Mouse (Mus musculus): ENCODE data around the gene Kcnh2.

DNA sequence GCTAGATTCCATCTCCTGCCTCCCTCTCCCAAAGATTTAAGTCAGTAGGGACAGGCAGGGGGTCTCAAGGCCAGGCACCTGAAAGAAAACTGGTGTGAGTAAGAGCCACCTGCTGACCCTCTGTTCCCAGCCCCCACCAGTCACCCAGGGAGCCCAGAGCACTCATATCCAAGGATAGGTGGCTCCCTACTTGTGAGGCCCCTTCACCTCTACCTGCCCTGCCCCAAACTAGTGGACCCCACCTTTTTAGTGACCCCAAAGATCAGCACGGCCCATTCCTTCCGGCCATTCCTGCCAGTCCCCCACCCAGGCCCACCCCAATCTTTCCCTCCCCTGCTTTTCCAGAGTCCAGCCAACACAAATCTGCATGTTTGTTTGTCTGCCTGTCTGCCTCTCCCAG lies 12.1 kb upstream of the Kcnh2 start:
- TF ChIP-seq CTCF (IDR thresholded peaks at IDR 0.05; ENCODE audit: low read depth, low read length): no peak
- TF ChIP-seq TAL1 (conservative IDR thresholded peaks at IDR 0.05; ENCODE audit: low read depth, low read length): no peak
- TF ChIP-seq GATA1 (IDR thresholded peaks at IDR 0.05; ENCODE audit: borderline replicate concordance, low read length): no peak
